Mouse (Mus musculus): ENCODE results near the gene Foxs1.
A peak's percentile ranks its signal among the peaks of the same experiment; 100 is the strongest.

The Foxs1 gene

DNA sequence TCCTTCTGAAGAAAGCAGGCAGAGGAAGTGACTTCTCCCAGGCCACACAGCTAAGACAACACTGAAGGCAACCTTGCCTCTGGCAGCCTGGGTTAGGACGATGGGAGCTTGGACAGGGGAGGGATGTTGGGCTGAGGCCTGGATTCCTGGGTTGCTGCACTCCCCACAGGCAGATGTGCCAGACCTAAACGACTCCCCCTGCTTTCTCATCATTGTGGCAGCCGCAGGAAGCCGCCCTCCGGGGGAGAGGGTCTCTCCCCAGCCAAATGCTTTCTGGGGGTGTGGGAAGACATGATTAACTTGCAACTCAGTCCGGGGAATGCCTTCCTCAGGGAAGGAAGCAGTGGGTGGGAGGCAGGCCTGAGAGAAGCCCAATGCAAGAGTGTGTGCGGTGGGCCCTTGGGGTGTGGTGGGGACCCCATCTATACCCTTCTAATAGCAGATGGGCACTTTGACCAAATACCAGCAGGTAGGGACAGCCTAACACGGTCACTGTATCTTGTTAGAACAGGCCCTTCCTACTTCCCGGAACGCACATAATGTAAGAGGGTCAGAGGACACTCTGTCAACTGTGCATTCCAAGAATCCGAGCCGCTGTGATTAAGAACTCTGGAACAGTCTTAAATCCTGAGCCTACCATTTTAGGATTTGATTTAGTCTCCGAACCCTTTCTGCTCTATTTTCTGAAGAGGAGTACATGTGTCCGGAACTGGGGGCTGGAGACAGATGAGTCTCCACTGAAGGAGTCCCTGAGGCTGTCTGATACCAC lies 4.6 kb downstream of the Foxs1 start:
- DNase-seq (ENCODE audit: low spot score in 2 of 2), result no peak

DNA sequence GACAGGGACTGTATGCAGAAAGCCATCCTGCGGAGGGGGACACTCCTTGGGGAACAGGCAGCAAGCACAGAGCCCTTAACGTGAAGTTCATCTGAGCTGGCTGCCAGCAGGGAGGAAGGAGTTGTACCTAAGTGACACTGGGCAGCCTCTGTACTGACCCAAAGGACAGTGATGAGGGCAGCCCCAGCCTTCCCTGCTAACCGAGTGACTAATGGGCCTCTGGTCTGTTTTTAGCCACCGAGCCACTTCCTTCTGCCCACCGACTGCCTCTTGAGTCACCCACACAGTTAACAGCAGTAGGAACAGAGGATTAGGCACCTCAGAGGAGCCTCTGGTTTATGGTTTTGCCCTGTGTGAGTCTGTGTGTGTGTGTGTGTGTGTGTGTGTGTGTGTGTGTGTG lies 5.6 kb downstream of the Foxs1 start:
- no peak for DNase-seq (ENCODE audit: low spot score in 2 of 2)

DNA sequence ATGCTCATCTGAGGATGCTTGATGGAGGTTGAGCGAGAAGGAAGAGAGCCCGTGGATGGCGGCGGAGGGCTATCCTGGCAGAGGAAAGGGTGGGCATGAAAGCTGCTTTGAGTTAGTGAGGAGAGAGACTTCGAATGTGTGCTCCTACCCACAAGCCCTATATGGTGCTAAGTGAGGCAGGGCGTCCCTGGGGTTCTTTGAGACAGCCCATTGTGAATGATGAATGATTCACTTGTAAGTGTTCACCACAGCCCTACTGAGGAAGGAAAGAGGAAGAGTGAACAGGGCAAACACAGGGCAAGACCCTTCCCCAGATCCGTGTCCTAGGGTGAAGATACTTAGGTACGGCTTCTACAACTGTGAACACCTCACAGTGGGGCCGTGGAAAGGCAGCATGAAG lies 6.1 kb downstream of the Foxs1 start:
- DNase-seq (ENCODE audit: low spot score in 2 of 2), result no peak

DNA sequence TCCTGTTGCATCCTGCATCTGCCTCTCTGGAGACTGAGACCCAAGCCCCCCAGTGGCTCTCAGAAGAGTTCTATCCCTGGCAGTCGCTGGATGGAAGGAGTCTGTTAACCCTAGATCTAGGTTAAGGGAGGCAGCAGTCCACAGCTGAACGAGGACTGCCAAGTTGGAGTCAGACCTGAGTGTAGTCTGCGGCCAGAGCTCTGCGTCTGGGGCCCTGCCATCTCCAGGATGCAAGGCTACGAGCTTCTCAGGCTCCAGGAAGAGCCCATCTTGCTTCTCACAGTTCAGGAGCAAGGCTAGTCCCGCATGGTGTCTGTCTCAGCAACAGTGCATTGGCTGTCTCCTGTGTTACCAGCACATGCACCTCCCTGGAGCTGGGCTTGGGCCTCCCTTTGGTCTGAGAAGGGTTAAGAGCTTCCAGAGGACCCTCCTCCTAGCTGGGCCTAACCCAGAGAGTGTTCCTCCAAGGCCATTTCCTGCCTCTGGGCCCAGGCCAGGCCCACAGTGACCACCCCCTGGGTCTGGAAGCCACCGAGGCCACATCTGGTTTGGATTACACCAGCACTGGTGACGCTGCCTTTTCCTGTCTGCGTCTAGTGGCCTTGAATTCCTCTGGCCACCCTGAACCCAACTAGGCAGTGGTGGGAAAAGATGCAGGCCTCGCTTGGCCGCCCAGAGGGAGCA lies 7.7 kb downstream of the Foxs1 start:
- no peak for DNase-seq (ENCODE audit: low spot score in 2 of 2)

DNA sequence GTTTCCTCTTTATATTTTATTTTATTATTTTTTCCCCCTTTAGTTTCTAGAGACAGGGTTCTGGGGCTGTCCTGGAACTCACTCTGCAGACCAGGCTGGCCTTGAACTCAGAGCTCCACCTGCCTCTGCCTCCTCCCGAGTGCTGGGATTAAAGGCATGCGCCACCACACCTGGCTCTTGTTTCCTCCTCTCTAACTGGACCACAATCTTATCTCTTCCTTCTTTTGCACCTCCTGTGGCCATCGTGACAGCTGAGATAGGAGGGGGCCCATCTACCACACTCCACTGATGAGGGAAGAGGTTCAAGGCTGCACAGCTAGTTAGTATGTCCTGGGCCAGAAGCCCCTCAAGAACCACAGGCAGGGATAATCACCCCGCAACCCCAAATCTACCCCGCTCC lies 8.5 kb downstream of the Foxs1 start:
- no peak for DNase-seq (ENCODE audit: low spot score in 2 of 2)

DNA sequence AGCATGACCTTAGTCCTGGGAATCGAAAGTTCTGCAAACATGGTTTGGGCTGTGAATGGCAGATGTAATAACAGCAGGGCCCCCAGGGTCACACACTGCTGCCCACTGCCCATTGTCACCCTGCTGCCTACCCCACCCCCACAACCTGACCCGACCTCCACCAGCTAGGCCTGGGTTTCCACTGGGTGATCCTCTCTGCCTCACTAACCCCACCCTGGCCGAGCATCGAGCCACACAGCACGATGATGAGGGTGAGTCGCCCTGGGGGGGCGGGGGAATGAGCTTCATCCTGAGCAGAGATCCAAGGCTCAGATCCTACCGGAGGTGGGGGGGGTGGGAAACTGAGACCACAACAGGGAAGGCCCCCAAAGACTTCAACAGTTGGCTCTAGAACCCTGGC lies 8.9 kb downstream of the Foxs1 start:
- DNase-seq (ENCODE audit: low spot score in 2 of 2), result no peak

DNA sequence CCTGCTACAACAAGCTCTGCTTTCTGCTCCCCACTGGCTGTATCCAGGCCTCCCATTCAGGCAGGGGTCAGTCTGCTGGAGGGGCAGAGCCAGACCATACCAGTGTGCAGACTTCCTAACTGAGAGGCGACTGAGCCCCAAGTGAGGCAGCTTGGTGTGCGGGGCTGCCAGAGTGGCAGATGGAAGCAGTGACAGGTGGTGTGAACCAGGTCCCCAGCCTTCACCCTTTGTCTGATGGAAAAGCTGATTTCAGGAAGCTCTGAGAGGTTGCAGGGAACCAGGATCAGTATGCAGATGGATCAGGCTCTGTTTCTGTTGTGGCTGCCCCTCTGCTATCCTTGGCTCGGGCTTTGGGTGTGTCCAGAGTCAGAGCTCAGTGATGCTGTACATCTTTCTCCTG lies 9.4 kb downstream of the Foxs1 start:
- no peak for DNase-seq (ENCODE audit: low spot score in 2 of 2)

DNA sequence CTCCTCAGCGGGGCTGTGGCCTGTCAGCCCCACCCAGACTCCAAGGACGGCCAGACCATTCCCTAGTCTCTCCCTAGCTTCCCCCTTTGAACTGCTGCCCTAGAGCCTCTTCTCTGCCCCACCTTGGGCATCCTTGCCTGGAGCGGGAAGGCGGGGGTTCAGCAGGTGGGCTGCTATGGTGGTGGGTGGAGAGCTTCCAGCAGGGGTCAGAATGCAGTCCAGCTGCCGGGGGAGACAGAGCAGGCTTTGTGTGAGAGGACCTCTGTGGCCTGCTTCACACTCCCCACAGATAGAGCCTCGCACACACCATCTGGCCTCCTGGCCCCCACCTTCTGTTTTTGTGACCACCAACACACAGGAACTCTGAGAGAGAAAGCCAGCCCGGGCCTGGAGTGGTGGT lies 10.6 kb downstream of the Foxs1 start:
- no peak for DNase-seq (ENCODE audit: low spot score in 2 of 2)

DNA sequence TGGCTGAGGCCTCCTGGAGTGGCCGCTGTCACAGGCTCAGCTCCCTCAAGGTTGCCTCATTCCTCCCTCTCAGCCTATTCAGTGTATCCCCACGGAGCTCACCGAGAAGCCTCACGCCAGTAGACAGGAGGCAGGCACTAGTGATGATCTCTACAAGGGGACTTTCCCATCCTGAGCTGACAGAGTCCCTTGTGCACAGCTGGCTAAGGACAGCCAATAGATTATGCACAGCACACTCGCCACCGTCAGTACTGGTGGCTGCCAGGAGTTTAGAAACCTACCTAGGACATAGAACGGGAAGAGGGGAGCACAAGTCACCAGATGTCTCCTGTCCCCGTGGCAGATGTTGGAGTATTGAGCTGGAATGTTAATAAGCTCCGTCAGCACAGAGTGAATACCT lies 15.3 kb downstream of the Foxs1 start:
- no peak for DNase-seq (ENCODE audit: low spot score in 2 of 2)

DNA sequence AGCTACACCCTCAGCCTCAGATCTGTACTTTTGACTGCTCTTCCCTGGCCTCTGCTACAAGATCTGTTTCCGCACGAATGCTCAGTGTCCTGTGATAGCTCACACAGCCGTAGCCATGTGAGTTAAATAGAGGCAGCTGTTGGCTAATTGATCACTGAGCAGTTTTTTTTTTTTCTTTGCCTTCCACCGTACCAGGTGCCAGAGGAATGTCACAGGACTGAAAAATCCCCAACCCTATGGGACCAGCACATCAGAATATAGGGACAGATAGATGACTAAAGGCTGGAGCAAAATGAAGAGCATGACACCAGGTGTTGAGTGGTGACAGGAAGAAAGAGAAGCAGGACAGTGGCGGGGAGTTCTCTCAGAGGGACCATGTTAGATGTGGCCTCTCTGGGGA lies 16.9 kb downstream of the Foxs1 start:
- no peak for DNase-seq (ENCODE audit: low spot score in 2 of 2)

DNA sequence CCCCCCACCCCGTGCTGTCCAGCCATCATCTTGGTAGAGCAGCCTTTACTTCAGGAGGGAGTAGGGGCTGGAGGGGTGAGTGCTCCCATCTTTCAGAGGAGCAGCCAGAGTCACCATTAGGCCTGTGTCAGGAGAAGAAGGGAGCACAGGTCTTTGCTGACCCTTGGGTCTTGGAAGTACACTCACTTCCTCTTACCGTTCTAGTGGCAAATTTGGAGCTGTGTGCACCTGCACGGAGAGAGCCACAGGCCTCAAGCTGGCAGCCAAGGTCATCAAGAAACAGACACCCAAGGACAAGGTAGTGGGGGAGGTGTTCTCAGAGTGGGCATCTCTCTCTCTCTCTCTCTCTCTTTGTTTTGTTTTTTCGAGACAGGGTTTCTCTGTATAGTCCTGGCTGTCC lies 17.6 kb downstream of the Foxs1 start:
- no peak for DNase-seq (ENCODE audit: low spot score in 2 of 2)

DNA sequence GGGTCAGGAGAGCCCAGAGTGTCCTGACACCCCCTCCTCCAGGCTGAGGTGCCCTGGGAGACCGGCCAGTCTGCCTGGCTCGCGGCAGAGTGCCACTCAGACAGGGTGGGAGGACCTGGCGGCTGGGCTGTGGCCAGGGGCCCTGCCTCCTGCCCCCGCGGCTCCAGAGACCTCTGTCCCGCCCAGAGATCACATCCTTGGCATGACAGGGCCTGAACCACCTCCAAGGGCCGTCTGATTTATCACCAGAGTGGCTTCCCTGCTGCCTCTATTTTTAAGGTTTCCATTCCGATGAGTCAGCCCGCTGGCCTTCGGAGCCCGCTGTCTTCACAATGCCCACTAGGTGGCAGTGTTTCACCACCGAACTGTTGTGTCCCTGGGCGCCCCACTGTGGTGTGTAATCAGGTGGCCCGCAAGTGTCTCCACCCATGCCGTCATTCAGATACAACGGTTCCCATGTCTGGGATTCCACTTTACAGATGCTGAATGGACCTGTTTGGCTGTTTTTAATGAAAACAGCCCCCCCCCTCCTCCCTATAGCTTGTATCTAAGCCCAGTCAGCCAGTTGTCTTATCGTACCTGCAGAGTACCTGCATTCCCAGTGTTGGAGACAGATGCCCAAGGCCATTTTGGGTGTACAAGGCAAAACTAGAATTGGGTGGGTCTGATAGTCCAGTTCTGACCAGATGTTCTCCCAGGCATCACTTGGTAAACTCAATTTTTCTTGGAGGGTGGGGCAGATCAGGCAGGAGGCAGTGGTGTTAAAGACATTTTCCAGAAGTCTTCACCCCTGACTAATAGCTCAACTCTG lies 18.5 kb downstream of the Foxs1 start:
- DNase-seq (ENCODE audit: low spot score in 2 of 2), result peak; percentile 46 to 71

DNA sequence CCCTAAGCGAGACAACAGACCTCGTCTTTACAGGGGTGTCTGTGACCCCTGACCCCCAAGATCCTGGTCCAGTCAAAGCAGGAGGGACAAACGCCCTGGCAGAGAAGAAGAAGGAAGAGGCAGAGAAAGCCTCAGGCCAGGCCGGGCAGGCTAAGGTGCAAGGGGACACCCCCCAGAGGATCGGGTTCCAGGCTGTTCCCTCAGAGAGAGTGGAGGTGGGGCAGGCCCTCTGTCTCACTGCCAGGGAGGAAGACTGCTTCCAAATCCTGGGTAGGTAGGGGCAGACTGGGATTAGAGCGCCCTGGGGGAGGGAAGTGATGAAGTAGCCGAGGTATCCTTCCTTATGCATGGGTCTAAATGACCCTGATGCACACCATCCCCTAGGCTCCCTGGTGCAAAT lies 19.5 kb downstream of the Foxs1 start:
- no peak for DNase-seq (ENCODE audit: low spot score in 2 of 2)

DNA sequence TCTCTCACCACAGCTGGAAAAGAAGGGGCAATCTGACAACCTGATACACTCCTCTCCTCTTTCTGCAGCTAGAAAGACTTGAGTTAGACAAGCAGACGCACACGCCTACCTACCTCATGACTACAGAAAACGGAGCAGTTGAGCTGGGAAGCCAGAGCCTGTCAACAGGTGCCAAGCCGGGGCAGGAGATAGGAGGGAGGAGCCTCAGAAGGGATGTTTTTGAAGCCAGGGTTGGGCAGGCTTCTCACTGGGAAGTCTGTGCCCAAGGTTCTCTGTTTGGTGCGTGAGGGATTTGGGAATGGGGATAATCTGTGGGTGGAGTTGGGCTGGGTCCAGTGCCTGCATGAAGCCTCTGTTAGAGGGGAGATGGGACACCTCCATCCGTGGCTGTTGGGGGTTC lies 21.6 kb downstream of the Foxs1 start:
- DNase-seq (ENCODE audit: low spot score in 2 of 2), result no peak

DNA sequence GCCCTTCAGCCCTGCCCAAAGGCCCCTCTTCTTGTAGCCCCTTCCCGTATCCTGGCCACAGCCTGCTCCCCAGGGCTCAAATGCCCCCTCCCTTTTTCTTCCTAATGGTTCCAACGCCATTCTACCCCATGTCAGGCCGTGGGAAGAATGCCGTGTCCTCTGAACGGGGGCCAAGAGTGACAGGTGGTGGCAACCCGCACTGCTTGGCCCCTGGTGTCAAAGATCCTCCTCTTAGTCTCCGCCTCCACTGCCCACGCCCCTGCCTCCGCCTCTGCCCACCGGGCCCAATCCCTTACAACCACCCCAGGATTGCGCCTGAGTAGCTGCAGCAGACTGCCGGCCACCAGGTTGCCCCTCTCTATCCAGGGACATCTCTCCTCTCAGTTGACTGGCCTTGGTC lies 22.0 kb downstream of the Foxs1 start, which contains the start of gene Mylk2:
Mylk2 (plus strand) TSS at position 322 of the 400 bp plus-strand sequence.
- no peak for DNase-seq (ENCODE audit: low spot score in 2 of 2)

DNA sequence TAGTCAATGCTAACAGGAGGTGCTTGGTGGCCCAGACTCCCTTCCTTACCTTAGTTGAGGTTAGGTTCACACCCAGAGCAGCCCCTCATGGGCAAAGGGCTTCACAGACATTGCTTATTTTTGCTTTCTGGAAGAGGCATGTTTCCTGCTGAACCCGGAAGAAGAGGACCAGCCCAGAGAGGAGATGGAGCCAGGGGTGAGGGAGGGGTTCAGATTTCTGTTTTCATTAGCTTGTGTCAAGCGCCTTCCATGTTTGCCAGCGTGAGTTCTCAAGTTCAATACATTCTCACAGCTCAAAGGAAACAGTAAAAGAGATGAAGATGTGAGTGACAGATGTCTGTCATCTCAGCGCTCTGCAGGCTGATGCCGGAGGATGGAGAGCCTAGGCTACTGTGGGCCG lies 23.2 kb downstream of the Foxs1 start:
- no peak for DNase-seq (ENCODE audit: low spot score in 2 of 2)

DNA sequence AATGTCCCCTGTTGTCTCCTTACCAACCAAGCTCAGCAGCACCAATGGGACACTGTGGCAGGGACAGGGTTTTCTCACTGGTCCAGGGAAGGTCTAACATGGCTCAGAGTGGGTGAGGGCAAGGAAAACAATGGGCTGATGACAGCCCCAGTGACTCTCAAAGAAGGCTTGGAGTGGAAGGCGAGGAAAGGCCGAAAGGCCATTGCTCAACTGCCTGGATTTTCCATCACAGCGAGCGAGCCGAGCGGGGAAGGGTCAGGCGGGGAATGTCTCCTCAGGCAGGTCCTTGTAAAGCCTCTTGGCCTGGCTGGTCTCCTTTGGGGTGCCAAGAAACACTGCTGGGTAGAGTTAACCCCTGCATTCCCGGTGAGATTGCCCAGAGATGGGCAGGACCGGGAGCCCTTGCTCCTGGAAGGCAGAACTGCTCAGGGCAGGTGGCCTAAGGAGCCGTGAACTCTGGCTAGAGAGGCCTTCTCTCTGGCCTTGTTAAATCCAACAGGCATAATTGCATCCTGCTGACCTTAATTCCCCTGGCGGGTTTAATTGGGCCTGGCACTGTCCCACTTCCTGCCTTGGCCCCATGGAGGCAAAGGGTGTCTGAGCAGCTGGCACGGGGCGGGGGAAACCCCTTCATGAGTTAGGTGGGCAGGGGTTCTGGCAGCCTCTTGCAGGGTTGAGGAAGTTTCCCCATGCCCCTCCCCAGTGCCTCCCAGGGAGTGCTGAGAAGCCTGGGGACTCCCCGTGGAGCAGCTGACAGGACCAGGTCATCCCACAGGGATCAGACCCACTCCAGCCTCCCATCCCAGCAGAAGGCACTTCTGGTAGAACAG lies 25.7 kb downstream of the Foxs1 start:
- no peak for DNase-seq (ENCODE audit: low spot score in 2 of 2)

DNA sequence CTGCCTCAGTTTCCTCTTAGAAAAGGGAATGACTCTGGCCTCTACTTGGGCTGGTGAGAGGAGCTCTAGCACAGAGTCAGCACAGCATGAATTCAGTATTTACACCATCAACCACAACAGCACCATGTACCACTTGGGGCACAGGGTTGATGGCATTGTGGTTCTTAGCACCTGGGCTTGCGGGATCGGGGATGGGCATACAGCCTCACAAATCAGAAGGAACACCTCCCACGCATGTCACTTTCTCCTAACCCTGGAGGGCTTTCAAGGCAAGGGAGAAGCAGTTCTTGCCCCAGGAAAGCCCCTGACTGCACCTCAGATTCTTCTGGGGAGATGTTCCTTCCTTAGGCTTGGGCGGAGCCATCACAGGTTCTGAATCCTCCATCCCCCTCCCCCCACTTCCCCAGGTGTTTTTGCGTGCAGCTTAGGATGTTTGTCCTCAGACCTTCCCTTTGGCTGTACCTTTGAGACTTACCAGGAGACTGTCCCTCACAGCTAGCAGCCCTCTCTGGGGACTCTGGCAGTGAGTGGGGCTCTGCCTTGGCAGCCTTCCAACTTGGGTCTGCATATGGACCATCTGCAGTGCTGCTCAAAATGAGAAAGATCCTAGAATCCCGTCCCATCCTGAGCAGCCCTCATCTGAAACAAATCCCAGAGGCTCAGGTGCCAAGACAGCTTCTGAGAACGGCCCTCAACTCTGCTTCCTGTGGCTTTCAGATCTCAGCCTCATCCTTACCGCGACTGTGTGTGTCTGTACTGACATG lies 26.6 kb downstream of the Foxs1 start:
- DNase-seq (ENCODE audit: low spot score in 2 of 2), result no peak

DNA sequence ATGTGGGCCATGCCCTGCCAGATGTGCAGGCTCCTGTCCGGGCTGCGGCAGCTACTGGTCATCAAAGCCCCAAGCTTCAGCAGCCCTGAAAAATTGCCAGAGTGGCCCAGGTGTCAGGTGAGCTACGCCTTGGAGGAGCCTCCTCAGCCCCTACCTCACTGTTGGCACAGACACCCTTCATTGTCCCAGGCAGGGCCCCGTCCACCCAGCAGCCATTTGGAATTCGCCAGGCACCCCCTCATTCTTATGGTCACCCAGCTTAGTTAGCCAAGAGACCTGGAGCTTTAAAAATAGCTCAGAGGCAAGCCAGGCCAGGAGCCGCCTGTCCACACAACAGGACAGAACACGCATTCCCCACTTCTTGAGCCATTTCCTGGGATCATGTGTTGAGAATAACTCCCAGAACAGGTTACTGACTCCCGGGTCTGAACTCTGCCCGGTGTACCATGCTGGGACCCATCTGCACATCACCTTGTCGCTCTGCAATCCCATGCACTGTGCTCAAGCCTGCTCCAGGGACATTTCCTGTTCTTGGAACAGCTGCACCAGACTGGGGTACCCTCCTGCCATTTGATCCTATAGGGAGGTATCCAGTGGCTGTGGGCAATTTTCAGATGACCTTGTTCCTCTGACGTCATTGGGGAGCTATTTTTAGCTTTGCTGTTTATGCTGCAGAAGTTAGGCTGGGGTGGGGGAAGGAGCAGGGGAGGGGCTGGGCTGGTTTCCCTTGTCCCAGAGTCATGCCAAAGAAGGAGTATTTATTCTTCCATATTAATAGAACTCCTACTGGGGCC lies 27.8 kb downstream of the Foxs1 start:
- DNase-seq (ENCODE audit: low spot score in 2 of 2), result no peak

DNA sequence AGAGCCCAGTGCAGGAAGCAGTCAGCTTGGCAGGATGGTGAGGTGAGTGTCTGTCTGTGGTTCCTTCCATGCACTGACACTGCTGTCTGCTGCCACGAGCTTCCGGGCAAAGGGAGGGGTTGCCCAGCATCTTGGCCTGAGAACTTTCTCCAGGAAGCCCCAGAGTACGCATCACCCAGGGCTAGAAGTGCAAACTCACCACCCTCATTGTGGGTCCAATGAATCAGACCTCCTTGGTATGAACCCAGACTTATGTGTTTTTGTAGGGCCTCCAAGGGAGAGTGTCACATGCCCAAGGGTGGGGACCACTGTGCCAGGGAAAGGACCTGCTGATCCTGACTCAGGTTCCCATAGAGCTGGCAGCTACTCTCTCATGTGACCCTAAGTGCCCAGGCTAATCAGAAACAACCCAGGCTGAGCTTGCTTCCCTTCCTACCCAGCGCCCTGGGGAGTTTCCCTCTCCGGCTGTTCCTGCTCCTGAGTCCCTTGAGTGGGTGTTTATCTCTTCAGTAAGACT lies 28.8 kb downstream of the Foxs1 start:
- no peak for DNase-seq (ENCODE audit: low spot score in 2 of 2)

Measured in spleen, postnatal 14 days (tissue).